Mouse (Mus musculus): ENCODE data around the gene C1rl.
"Not testable (repeated sequence)": the region's sequence is repeated elsewhere in the genome, so short reads cannot be mapped to it uniquely, and the experiment has no call there.

- TF ChIP-seq USF1 (IDR thresholded peaks at IDR 0.05; ENCODE audit: low read depth); CTCF (IDR thresholded peaks at IDR 0.05; ENCODE audit: control insufficient read depth, insufficient read depth, insufficient read length): not testable (repeated sequence)
Observed at GRCm38 (mm10) chr6:124471783-124472638, 20.9 kb upstream of the C1rl start.
